Mouse (Mus musculus) heart, adult 11 months (tissue): ENCODE data around the gene Olfr1453.
A peak's percentile ranks its signal among the peaks of the same experiment; 100 is the strongest.

Experiments
- DNase-seq: peaks from one replicate; pipeline ENCODE4 v3.0.0; 2022

The Olfr1453 gene

GRCm38 (mm10) chr19:13028227-13028626, at the start of gene Olfr1453:
TSS of gene Olfr1453 (minus strand) at chr19:13028327.
- DNase-seq, result no peak

- DNase-seq, result no peak
These were observed 32.2 kb upstream of the Olfr1453 start, which contains the start of gene Olfr1454 for GRCm38 (mm10) chr19:13060310-13060709. TSS of gene Olfr1454 (plus strand) at chr19:13060610.

DNA sequence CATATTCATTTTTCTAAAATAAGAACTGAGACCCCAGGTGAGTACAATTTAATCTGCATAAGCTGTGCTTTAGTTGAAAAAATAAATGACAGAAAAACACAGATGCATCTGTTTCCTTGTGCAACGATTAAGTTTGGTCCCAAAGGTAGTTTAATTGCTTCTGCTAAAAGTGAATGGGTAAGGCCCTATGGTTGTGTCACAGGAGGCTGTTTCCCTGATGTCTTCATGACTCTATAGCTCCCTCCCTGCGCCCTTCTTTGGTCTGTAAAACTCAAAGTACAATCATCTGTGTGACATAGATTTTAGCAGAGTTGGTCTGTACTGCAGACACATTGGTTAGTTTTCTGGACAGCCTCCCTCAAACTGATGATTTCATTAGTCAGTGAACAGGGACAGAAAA, 33.4 kb downstream of the Olfr1453 start, which contains the start of gene Olfr1451:
Gene Olfr1451 (plus strand): TSS at position 301 of the 400 bp plus-strand sequence.
- DNase-seq, result peak; percentile 1

DNA sequence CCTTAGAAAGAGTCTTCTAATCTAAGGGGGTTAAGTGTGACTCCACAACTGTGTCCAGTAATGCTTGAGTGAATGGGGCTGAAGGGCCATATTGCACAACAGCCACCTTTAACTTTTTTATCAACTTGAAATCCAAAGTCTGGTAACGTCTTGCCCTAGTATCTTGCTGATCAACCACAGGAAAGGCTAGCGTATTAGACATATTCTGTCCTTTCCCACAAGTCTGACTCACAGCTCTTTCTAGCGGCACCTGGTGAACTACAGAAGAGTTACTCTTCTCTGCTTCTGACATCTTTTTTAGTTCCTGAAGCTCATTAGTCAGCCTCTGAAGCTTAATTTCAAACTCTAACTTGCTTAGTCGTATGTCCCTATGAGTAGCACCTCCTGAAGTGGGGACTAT, 35.8 kb downstream of the Olfr1453 start:
- peak; percentile 55 for DNase-seq
